Mouse (Mus musculus) liver, embryonic 12.5 days (tissue): ENCODE measurements around the gene Gm11492. TPM values are rescaled to one million over a fixed set of nuclear protein-coding genes. Genes with fewer than 3 reads are reported as not detected.
A peak's percentile ranks its signal among the peaks of the same experiment; 100 is the strongest.

Experiments used
- ATAC-seq: fragments of 200-750 bp; cut with Nextera tagmentation; 2 replicates; pipeline ENCODE4 v1.8.0; 2017; ENCODE audit warnings: moderate number of reproducible peaks, mild to moderate bottlenecking, moderate library complexity
- H3K27ac ChIP-seq: fragments of 300-500 bp; sonication (generic); 2 replicates; pipeline ENCODE4 v1.5.1; 2016; ENCODE audit warnings: mild to moderate bottlenecking
- H3K27me3 ChIP-seq: fragments of 300-500 bp; sonication (generic); replicated peaks from 2 replicates; pipeline ENCODE4 v1.6.1; 2016; ENCODE audit warnings: mild to moderate bottlenecking, moderate library complexity
- H3K36me3 ChIP-seq: fragments of 300-500 bp; sonication (generic); 2 replicates; pipeline ENCODE4 v1.6.1; 2016; ENCODE audit warnings: mild to moderate bottlenecking, moderate library complexity
- H3K4me1 ChIP-seq: fragments of 300-500 bp; sonication (generic); 2 replicates; pipeline ENCODE4 v1.6.1; 2016
- H3K4me2 ChIP-seq: fragments of 300-500 bp; sonication (generic); 2 replicates; pipeline ENCODE4 v1.6.1; 2016; ENCODE audit warnings: mild to moderate bottlenecking, moderate library complexity
- H3K4me3 ChIP-seq: fragments of 300-500 bp; sonication (generic); 2 replicates; pipeline ENCODE4 v1.5.1; 2016; ENCODE audit warnings: mild to moderate bottlenecking, moderate library complexity
- H3K9ac ChIP-seq: fragments of 300-500 bp; sonication (generic); 2 replicates; pipeline ENCODE4 v1.6.1; 2016; ENCODE audit warnings: mild to moderate bottlenecking, moderate library complexity
- H3K9me3 ChIP-seq: fragments of 300-500 bp; sonication (generic); replicated peaks from 2 replicates; pipeline ENCODE4 v1.6.1; 2016; ENCODE audit warnings: mild to moderate bottlenecking, moderate library complexity
- WGBS: fragments of 180-500 bp; shearing (Covaris S2); methylation state at CpG from one replicate; pipeline ENCODE4 v1.1.7; 2016; ENCODE audit not compliant: insufficient replicate concordance; 5-methylcytosine and 5-hydroxymethylcytosine counted together
- polyA plus RNA-seq: library from polyadenylated mRNA; unstranded; fragments of >200 nt; fragmentation: Nextera tagmentation; extraction: Ambion mirVana; gene quantifications from 2 replicates; pipeline ENCODE4 v1.2.1, GENCODE M21; 2016

Gm11492 gene
- polyA plus RNA-seq, 1 experiment from 2014 or later = not detected

- 31% methylated on average over 13 of the region's 13 CpGs for WGBS
- Histone ChIP-seq H3K4me1 (peaks cover 65% of the 10 kb centered on the region), H3K9me3 (no peaks in the 10 kb centered on the region), H3K4me2 (peak overlapping the region; percentile 89), H3K36me3 (peaks cover 25% of the 10 kb centered on the region), H3K27me3 (no peaks in the 10 kb centered on the region), H3K4me3 (peak overlapping the region; percentile 76), H3K27ac (peak overlapping the region; percentile 88), H3K9ac (peak overlapping the region; percentile 79)
- ATAC-seq = no peak
These were observed 26.5 kb downstream of the Gm11492 start for GRCm38 (mm10) chr11:87592713-87593598.

- Histone ChIP-seq H3K4me3 (peak overlapping the region; percentile 64), H3K27ac (peak overlapping the region; percentile 66), H3K9me3 (no peaks in the 10 kb centered on the region), H3K36me3 (peaks cover 49% of the 10 kb centered on the region), H3K9ac (peak overlapping the region; percentile 77), H3K4me1 (peaks cover 50% of the 10 kb centered on the region), H3K27me3 (no peaks in the 10 kb centered on the region), H3K4me2 (peak overlapping the region; percentile 97)
- 3% methylated on average over 36 of the region's 37 CpGs for WGBS
- peak; percentile 46 for ATAC-seq
These were observed 28.9 kb downstream of the Gm11492 start for GRCm38 (mm10) chr11:87595327-87595841.

- no peak for ATAC-seq
- Histone ChIP-seq H3K27me3 (no peaks in the 10 kb centered on the region), H3K4me1 (peaks cover 46% of the 10 kb centered on the region), H3K4me3 (peak overlapping the region; percentile 64), H3K9ac (peak overlapping the region; percentile 77), H3K27ac (peak overlapping the region; percentile 66), H3K9me3 (no peaks in the 10 kb centered on the region), H3K4me2 (peak overlapping the region; percentile 97), H3K36me3 (peaks cover 55% of the 10 kb centered on the region)
- 49% methylated on average over 7 of the region's 7 CpGs for WGBS
These were observed 29.5 kb downstream of the Gm11492 start for GRCm38 (mm10) chr11:87595976-87596375.

GRCm38 (mm10) chr11:87596492-87596891 is 30.0 kb downstream of the Gm11492 start:
- Histone ChIP-seq H3K4me3 (no peak overlapping the region), H3K4me1 (peaks cover 46% of the 10 kb centered on the region), H3K9me3 (no peaks in the 10 kb centered on the region), H3K27ac (no peak overlapping the region), H3K27me3 (no peaks in the 10 kb centered on the region), H3K4me2 (peak overlapping the region; percentile 97), H3K9ac (peak overlapping the region; percentile 77; the same call in 1 of the 2 replicates), H3K36me3 (peaks cover 61% of the 10 kb centered on the region)
- 72% methylated on average over 2 of the region's 2 CpGs for WGBS
- ATAC-seq = no peak

GRCm38 (mm10) chr11:87597061-87597460 is 30.6 kb downstream of the Gm11492 start:
- Histone ChIP-seq H3K4me1 (peaks cover 46% of the 10 kb centered on the region), H3K36me3 (peaks cover 66% of the 10 kb centered on the region), H3K4me3 (no peak overlapping the region), H3K9me3 (no peaks in the 10 kb centered on the region), H3K27ac (no peak overlapping the region), H3K9ac (no peak overlapping the region), H3K4me2 (no peak overlapping the region), H3K27me3 (no peaks in the 10 kb centered on the region)
- ATAC-seq = no peak

DNA sequence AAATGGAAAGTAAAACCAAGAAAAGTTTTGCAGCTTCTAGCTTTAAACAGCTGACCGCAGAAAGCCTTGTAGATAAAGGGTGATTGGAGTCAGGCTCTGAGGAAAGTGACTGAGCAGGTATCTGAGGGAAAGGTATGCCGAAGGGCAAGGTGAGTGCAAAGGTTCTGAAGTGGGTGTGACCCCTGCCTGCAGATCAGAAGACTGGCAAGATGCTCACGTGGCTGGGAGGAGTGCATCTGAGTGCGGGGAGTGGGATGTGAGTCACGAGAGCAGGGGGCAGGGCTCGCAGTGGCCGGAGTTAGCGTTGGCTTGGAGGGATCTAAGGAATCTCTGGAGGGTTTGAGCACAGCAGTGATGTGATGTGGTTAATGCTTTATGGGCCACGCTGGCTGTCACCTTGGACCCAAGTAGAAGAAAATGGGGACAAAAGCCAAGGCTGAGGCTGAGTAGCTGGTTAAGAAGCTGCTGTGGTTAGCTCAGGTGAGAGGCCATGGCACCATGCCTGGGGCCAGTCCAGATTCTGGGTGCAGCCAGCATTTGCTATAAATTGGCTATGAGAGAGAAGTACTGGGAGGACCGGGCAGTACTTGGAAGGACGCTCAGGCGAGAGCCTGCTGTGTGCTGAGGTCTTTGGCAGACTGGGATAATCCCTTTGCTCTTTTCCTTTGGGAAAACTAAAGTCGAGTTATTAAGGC is 33.1 kb downstream of the Gm11492 start:
- no peak overlapping the region for H3K4me3 ChIP-seq
- peaks cover 26% of the 10 kb centered on the region for H3K4me1 ChIP-seq
- no peak for ATAC-seq
- H3K4me2 ChIP-seq = no peak overlapping the region
- 89% methylated on average over 13 of the region's 13 CpGs for WGBS
- peaks cover 83% of the 10 kb centered on the region for H3K36me3 ChIP-seq
- no peaks in the 10 kb centered on the region for H3K27me3 ChIP-seq
- no peaks in the 10 kb centered on the region for H3K9me3 ChIP-seq
- no peak overlapping the region for H3K27ac ChIP-seq
- no peak overlapping the region for H3K9ac ChIP-seq

- Histone ChIP-seq H3K27ac (no peak overlapping the region), H3K4me2 (no peak overlapping the region), H3K9me3 (no peaks in the 10 kb centered on the region), H3K4me1 (peaks cover 17% of the 10 kb centered on the region), H3K4me3 (no peak overlapping the region), H3K36me3 (peaks cover 91% of the 10 kb centered on the region), H3K27me3 (no peaks in the 10 kb centered on the region), H3K9ac (no peak overlapping the region)
- ATAC-seq = no peak
- WGBS = 85% methylated on average over 10 of the region's 10 CpGs
These were observed 33.9 kb downstream of the Gm11492 start for GRCm38 (mm10) chr11:87600322-87600853.

- Histone ChIP-seq H3K4me2 (no peak overlapping the region), H3K9me3 (no peaks in the 10 kb centered on the region), H3K36me3 (peaks cover 100% of the 10 kb centered on the region), H3K4me1 (no peaks in the 10 kb centered on the region), H3K27ac (no peak overlapping the region), H3K4me3 (no peak overlapping the region), H3K27me3 (no peaks in the 10 kb centered on the region), H3K9ac (no peak overlapping the region)
- 90% methylated on average over 9 of the region's 9 CpGs for WGBS
- no peak for ATAC-seq
These were observed 35.8 kb downstream of the Gm11492 start for GRCm38 (mm10) chr11:87602234-87602633.

- H3K9me3 ChIP-seq = no peaks in the 10 kb centered on the region
- no peak overlapping the region for H3K4me3 ChIP-seq
- no peaks in the 10 kb centered on the region for H3K27me3 ChIP-seq
- peaks cover 99% of the 10 kb centered on the region for H3K36me3 ChIP-seq
- H3K4me2 ChIP-seq = no peak overlapping the region
- no peak overlapping the region for H3K27ac ChIP-seq
- no peak overlapping the region for H3K9ac ChIP-seq
- no peak for ATAC-seq
- H3K4me1 ChIP-seq = no peaks in the 10 kb centered on the region
- 87% methylated on average over 2 of the region's 2 CpGs for WGBS
These were observed 37.1 kb downstream of the Gm11492 start for GRCm38 (mm10) chr11:87603571-87603970.

DNA sequence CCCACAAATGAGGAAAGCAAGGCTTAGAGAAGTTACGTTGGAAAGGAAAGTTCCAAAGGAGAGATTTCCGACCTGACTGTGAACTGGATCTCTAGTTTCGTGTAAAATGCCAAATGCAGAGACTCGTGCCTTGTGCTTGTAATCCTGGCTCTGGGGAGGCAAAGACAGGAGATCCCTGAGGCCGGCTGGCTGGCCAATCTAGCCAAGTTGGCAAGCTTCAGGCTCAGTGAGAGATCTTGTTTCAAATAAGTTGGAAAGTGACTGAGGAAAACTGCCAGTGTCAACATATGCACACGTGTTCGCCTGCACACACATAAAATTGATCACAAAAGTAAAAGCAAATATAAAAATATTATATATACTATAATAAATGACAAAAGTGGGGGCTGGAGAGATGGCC is 42.8 kb downstream of the Gm11492 start:
- Histone ChIP-seq H3K36me3 (peaks cover 97% of the 10 kb centered on the region), H3K4me2 (no peak overlapping the region), H3K9me3 (no peaks in the 10 kb centered on the region), H3K4me3 (no peak overlapping the region), H3K27me3 (no peaks in the 10 kb centered on the region), H3K9ac (no peak overlapping the region), H3K4me1 (no peaks in the 10 kb centered on the region), H3K27ac (no peak overlapping the region)
- 80% methylated on average over 7 of the region's 7 CpGs for WGBS
- ATAC-seq = no peak

- Histone ChIP-seq H3K4me1 (no peaks in the 10 kb centered on the region), H3K4me3 (no peak overlapping the region), H3K4me2 (no peak overlapping the region), H3K9ac (no peak overlapping the region), H3K27ac (no peak overlapping the region), H3K9me3 (no peaks in the 10 kb centered on the region), H3K36me3 (peaks cover 97% of the 10 kb centered on the region), H3K27me3 (no peaks in the 10 kb centered on the region)
- WGBS = 86% methylated on average over 9 of the region's 9 CpGs
- ATAC-seq = no peak
These were observed 45.1 kb downstream of the Gm11492 start for GRCm38 (mm10) chr11:87611547-87611946.

- Histone ChIP-seq H3K9ac (no peak overlapping the region), H3K4me1 (peaks cover 15% of the 10 kb centered on the region), H3K4me2 (no peak overlapping the region), H3K4me3 (no peak overlapping the region), H3K9me3 (peaks cover 4% of the 10 kb centered on the region; the same call in 1 of the 2 replicates), H3K27ac (no peak overlapping the region), H3K27me3 (no peaks in the 10 kb centered on the region), H3K36me3 (peaks cover 95% of the 10 kb centered on the region)
- WGBS = 82% methylated on average over 7 of the region's 7 CpGs
- ATAC-seq = no peak
These were observed 47.5 kb downstream of the Gm11492 start for GRCm38 (mm10) chr11:87613972-87614371.
